Mouse (Mus musculus): Measurements from ENCODE around the gene Lzic.

- TF ChIP-seq POLR2A (IDR thresholded peaks at IDR 0.05; ENCODE audit: insufficient read depth, low read length) (no peak), CTCF (IDR thresholded peaks at IDR 0.05; ENCODE audit: low read depth, low read length) (no peak)
Measured at GRCm38 (mm10) chr4:149539441-149539840, 54.4 kb downstream of the Lzic start.

Measured in ES-Bruce4 (cell line).